Mouse (Mus musculus) forebrain, embryonic 10.5 days (tissue): Measurements from ENCODE around the gene Hdgfl2. TPM values are rescaled to one million over a fixed set of nuclear protein-coding genes. Genes with fewer than 3 reads are reported as not detected.
A peak's percentile ranks its signal among the peaks of the same experiment; 100 is the strongest.

Experiments used
- DNase-seq: peaks from one replicate; pipeline ENCODE4 v3.0.0-alpha.2; 2017; ENCODE audit warnings: low spot score; ENCODE audit errors: extremely low spot score
- H3K27ac ChIP-seq: fragments of 300-500 bp; sonication (generic); 2 replicates; pipeline ENCODE4 v1.5.1; 2016; ENCODE audit warnings: mild to moderate bottlenecking
- H3K27me3 ChIP-seq: fragments of 300-500 bp; sonication (generic); 2 replicates; pipeline ENCODE4 v1.6.1; 2016; ENCODE audit warnings: mild to moderate bottlenecking; ENCODE audit not compliant: poor library complexity, severe bottlenecking
- H3K36me3 ChIP-seq: fragments of 300-500 bp; sonication (generic); replicated peaks from 2 replicates; pipeline ENCODE4 v1.6.1; 2016; ENCODE audit warnings: mild to moderate bottlenecking, moderate library complexity
- H3K4me1 ChIP-seq: fragments of 300-500 bp; sonication (generic); 2 replicates; pipeline ENCODE4 v1.6.1; 2016
- H3K4me3 ChIP-seq: fragments of 300-500 bp; sonication (generic); 2 replicates; pipeline ENCODE4 v1.5.1; 2016; ENCODE audit warnings: mild to moderate bottlenecking, moderate library complexity
- H3K9me3 ChIP-seq: fragments of 300-500 bp; sonication (generic); 2 replicates; pipeline ENCODE4 v1.6.1; 2016; ENCODE audit warnings: mild to moderate bottlenecking, moderate library complexity
- WGBS: fragments of 180-500 bp; shearing (Covaris S2); methylation state at CpG from one replicate; pipeline ENCODE4 v1.1.7; 2016; 5-methylcytosine and 5-hydroxymethylcytosine counted together
- polyA plus RNA-seq: library from polyadenylated mRNA; unstranded; fragments of >200 nt; fragmentation: Nextera tagmentation; extraction: Ambion mirVana; gene quantifications from 2 replicates; pipeline ENCODE4 v1.2.1, GENCODE M21; 2016

Gene Hdgfl2
- polyA plus RNA-seq, 1 experiment from 2014 or later: 188 TPM

GRCm38 (mm10) chr17:56141702-56142605, 62.5 kb downstream of the Hdgfl2 start:
- 1% methylated on average over 47 of the region's 47 CpGs for WGBS
- H3K27ac ChIP-seq: peak overlapping the region; percentile 76
- H3K27me3 ChIP-seq: peaks cover 100% of the 10 kb centered on the region

GRCm38 (mm10) chr17:56144546-56144945, 65.1 kb downstream of the Hdgfl2 start:
- Histone ChIP-seq H3K27me3 (peaks cover 100% of the 10 kb centered on the region), H3K27ac (no peak overlapping the region), H3K4me1 (peaks cover 50% of the 10 kb centered on the region), H3K4me3 (no peak overlapping the region), H3K9me3 (no peaks in the 10 kb centered on the region), H3K36me3 (no peaks in the 10 kb centered on the region)
- WGBS: 83% methylated on average over 9 of the region's 9 CpGs
- no peak for DNase-seq

More at GRCm38 (mm10) chr17:56141702-56142605, 62.5 kb downstream of the Hdgfl2 start:
- Histone ChIP-seq H3K4me3 (peak overlapping the region; percentile 54), H3K36me3 (no peaks in the 10 kb centered on the region), H3K9me3 (no peaks in the 10 kb centered on the region), H3K4me1 (peaks cover 57% of the 10 kb centered on the region)
- DNase-seq: peak; percentile 67

GRCm38 (mm10) chr17:56146131-56146530, 66.7 kb downstream of the Hdgfl2 start:
- 20% methylated on average over 9 of the region's 9 CpGs for WGBS
- Histone ChIP-seq H3K27ac (no peak overlapping the region), H3K4me1 (peaks cover 37% of the 10 kb centered on the region), H3K36me3 (no peaks in the 10 kb centered on the region), H3K27me3 (peaks cover 100% of the 10 kb centered on the region), H3K4me3 (no peak overlapping the region), H3K9me3 (no peaks in the 10 kb centered on the region)
- DNase-seq: no peak

- Histone ChIP-seq H3K27ac (no peak overlapping the region), H3K36me3 (no peaks in the 10 kb centered on the region), H3K4me1 (peaks cover 24% of the 10 kb centered on the region), H3K27me3 (peaks cover 97% of the 10 kb centered on the region), H3K4me3 (no peak overlapping the region), H3K9me3 (no peaks in the 10 kb centered on the region)
- no peak for DNase-seq
- WGBS: 72% methylated on average over 12 of the region's 12 CpGs
Observed at GRCm38 (mm10) chr17:56147420-56147819, 68.0 kb downstream of the Hdgfl2 start.

- DNase-seq: no peak
- Histone ChIP-seq H3K36me3 (no peaks in the 10 kb centered on the region), H3K27ac (no peak overlapping the region), H3K4me1 (peaks cover 20% of the 10 kb centered on the region), H3K9me3 (no peaks in the 10 kb centered on the region), H3K27me3 (peaks cover 88% of the 10 kb centered on the region), H3K4me3 (peak overlapping the region; percentile 40)
- 20% methylated on average over 9 of the region's 9 CpGs for WGBS
Observed at GRCm38 (mm10) chr17:56148280-56148679, 68.8 kb downstream of the Hdgfl2 start.

GRCm38 (mm10) chr17:56148790-56149618, 69.6 kb downstream of the Hdgfl2 start:
- Histone ChIP-seq H3K27ac (peak overlapping the region; percentile 58; the same call in 1 of the 2 replicates), H3K36me3 (no peaks in the 10 kb centered on the region), H3K4me3 (peak overlapping the region; percentile 40), H3K4me1 (peaks cover 25% of the 10 kb centered on the region), H3K9me3 (no peaks in the 10 kb centered on the region), H3K27me3 (peaks cover 87% of the 10 kb centered on the region)
- WGBS: 2% methylated on average over 30 of the region's 30 CpGs
- no peak for DNase-seq

- 49% methylated on average over 2 of the region's 2 CpGs for WGBS
- no peak for DNase-seq
- Histone ChIP-seq H3K36me3 (no peaks in the 10 kb centered on the region), H3K27ac (no peak overlapping the region), H3K9me3 (no peaks in the 10 kb centered on the region), H3K4me3 (no peak overlapping the region), H3K4me1 (peaks cover 25% of the 10 kb centered on the region), H3K27me3 (peaks cover 85% of the 10 kb centered on the region)
Observed at GRCm38 (mm10) chr17:56149897-56150296, 70.5 kb downstream of the Hdgfl2 start.

Other genes starting within 250 kb of the Hdgfl2 start
- 9.1 and 10.5 TPM in 2 replicates for gene Zfp119a, start 200.7 kb upstream of the Hdgfl2 start, polyA plus RNA-seq
- gene Zfp959, start 187.5 kb upstream of the Hdgfl2 start, polyA plus RNA-seq: 12.9 and 15.3 TPM in 2 replicates
- 6.4 and 6.6 TPM in 2 replicates for gene Zfp119b, start 130.1 kb upstream of the Hdgfl2 start, polyA plus RNA-seq
- 1.4 and 1.9 TPM in 2 replicates for gene Ebi3, start 127.0 kb upstream of the Hdgfl2 start, polyA plus RNA-seq
- gene Yju2, start 120.5 kb upstream of the Hdgfl2 start, polyA plus RNA-seq: 29.2 and 30.4 TPM in 2 replicates
- gene Shd, start 109.2 kb upstream of the Hdgfl2 start, polyA plus RNA-seq: 42.1 and 50.3 TPM in 2 replicates
- 74.4 and 80.9 TPM in 2 replicates for gene Fsd1, start 93.1 kb upstream of the Hdgfl2 start, polyA plus RNA-seq
- 5.6 and 7.4 TPM in 2 replicates for gene Stap2, start 74.0 kb upstream of the Hdgfl2 start, polyA plus RNA-seq
- 105 and 114 TPM in 2 replicates for gene Mpnd, start 73.9 kb upstream of the Hdgfl2 start, polyA plus RNA-seq
- gene Sh3gl1, start 43.0 kb upstream of the Hdgfl2 start, polyA plus RNA-seq: 152 and 157 TPM in 2 replicates
- gene Chaf1a, start 39.2 kb upstream of the Hdgfl2 start, polyA plus RNA-seq: 53.9 and 54.7 TPM in 2 replicates
- 30.2 and 32.4 TPM in 2 replicates for gene Ubxn6, start 4.6 kb upstream of the Hdgfl2 start, polyA plus RNA-seq
- gene Plin4, start 30.2 kb downstream of the Hdgfl2 start, polyA plus RNA-seq: 0.05 and 0.09 TPM in 2 replicates
- gene Plin5, start 38.0 kb downstream of the Hdgfl2 start, polyA plus RNA-seq: 0.25 and 0.33 TPM in 2 replicates
- gene Lrg1, start 42.4 kb downstream of the Hdgfl2 start, polyA plus RNA-seq: not detected in 2 replicates
- 0.44 and 0.67 TPM in 2 replicates for gene Sema6b, start 60.7 kb downstream of the Hdgfl2 start, polyA plus RNA-seq
- gene Tnfaip8l1, start 82.8 kb downstream of the Hdgfl2 start, polyA plus RNA-seq: 7.4 and 8.1 TPM in 2 replicates
- 75.5 and 78.5 TPM in 2 replicates for gene Mydgf, start 104.3 kb downstream of the Hdgfl2 start, polyA plus RNA-seq
- 49.7 and 51.2 TPM in 2 replicates for gene Dpp9, start 139.3 kb downstream of the Hdgfl2 start, polyA plus RNA-seq
- gene Fem1a, start 177.2 kb downstream of the Hdgfl2 start, polyA plus RNA-seq: 11.5 and 13.2 TPM in 2 replicates
- 2.4 and 2.6 TPM in 2 replicates for gene Ticam1, start 197.2 kb downstream of the Hdgfl2 start, polyA plus RNA-seq
- gene Plin3, start 213.2 kb downstream of the Hdgfl2 start, polyA plus RNA-seq: 58.3 and 59.0 TPM in 2 replicates
- not detected in 2 replicates for gene Arrdc5, start 220.7 kb downstream of the Hdgfl2 start, polyA plus RNA-seq
- gene Uhrf1, start 223.7 kb downstream of the Hdgfl2 start, polyA plus RNA-seq: 331 and 343 TPM in 2 replicates
- 35.9 and 39.6 TPM in 2 replicates for gene Kdm4b, start 246.4 kb downstream of the Hdgfl2 start, polyA plus RNA-seq